Mouse (Mus musculus): ENCODE measurements around the gene Tuba1b.
A peak's percentile ranks its signal among the peaks of the same experiment; 100 is the strongest.
"Not testable (repeated sequence)": the region's sequence is repeated elsewhere in the genome, so short reads cannot be mapped to it uniquely, and the experiment has no call there.

The Tuba1b gene

DNA sequence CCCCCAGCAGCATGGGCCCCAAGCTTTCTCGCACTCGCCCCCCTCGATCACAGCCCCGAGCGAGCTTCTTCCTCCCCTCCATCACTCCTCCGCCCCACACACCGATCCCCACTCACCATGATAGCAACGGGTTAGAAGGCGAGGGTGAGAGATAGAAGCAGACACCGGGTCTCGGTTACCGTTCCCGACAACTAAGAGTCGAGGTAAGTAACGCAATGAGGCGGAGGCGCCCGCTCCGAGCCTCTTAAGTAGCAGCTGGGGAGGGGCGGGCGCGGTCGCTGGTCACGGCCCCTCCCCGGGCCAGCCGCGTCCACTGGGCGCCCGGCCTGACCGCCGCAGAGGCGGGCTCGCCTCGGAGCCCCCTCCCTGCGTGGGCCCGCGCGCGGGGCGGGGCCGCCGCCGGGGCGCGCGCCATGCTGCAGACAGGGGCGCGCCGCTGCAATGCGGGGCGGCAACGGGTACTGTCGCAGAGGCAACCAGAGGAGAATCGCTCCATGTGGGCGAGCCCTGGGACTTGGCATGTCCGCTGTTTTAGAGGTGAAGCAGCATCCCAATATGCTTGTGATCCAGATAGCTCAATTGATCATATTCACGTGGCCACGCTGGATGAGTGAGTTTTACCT, at the start of gene Tuba1b:
TSS of gene Tuba1b (minus strand) at position 349 of the 623 bp plus-strand sequence.
- peak; percentile 92 for DNase-seq (ENCODE audit: low spot score)

DNA sequence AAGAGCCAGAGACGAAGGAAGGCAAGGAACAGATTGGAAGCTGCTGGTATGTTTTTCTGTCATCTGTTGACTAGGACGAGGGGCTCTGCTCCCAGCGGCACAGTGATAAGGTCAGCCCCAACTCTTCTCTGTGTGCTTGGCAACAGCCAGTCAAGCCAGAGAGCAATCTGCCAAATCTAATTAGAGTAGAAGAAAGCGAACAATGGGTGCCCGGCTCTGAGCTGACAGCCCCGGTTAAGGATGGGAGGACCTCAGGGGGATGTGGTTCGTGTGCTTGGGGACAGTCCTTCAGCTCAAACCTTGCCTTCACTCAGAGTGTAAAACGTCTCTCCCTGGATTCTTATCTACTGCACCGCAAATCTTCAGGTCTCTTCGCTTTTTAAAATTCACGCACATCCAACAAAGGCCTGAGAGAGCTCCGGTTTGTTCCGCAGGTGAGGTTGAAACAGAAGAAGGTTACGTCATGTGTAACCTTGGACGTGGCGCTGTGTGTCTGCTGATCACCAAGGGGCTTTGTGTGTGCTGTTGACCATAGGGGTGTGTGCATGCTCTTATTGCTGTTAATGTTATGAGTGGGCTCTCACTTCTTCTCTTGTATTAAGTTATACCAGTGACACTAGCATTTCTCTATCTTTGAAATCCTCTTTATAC, 49.2 kb upstream of the Tuba1b start:
- no peak for DNase-seq (ENCODE audit: low spot score)

DNA sequence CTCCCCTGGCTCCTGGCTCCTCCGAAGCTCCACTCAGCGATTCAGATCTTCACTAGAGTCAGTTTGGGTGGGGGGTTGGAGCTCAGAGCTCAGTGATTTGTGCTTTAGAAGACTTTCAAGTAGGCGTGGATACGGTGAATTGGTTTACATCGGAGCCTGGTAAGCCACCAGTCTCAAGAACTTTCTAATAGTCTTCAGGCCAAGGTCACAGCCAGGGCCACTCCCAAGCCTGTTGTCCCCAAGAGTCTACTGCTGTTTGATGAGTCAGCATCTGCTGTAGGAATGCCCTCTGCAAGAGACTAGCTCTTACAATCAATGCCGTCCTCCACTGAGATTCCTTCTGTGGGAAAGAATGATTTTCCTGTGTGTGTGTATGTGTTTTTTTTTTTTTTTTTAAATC, 47.7 kb upstream of the Tuba1b start:
- DNase-seq (ENCODE audit: low spot score), result no peak

DNA sequence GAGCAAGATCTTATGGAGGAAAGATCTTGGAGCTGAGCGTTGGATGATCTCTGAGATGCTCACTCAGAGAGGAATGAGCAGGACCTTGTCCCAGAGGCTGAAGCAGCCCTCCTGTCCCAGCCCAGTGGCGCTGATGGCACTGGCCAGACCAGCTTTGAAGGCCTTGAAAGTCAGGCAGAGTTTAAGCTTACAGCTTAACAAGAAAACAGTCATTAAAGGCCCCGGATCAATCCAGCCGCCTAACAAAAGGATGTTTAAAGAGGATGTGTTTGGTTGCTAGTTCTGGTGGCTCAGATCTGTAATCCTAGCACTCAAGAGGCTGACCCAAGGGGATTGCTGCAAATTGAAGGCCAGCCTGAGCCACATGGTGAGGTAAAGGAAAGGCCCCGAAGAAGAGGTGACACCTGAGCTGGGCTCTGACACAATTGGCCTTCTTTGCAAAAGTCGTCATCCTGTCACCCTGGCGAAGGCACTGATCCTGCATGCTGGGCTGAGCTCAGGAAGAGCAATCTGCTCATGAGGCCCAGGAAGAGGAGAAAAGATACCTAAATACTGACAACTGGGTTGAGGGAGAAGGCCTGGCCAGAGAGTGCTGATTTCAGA, 45.7 kb upstream of the Tuba1b start:
- DNase-seq (ENCODE audit: low spot score), result no peak

DNA sequence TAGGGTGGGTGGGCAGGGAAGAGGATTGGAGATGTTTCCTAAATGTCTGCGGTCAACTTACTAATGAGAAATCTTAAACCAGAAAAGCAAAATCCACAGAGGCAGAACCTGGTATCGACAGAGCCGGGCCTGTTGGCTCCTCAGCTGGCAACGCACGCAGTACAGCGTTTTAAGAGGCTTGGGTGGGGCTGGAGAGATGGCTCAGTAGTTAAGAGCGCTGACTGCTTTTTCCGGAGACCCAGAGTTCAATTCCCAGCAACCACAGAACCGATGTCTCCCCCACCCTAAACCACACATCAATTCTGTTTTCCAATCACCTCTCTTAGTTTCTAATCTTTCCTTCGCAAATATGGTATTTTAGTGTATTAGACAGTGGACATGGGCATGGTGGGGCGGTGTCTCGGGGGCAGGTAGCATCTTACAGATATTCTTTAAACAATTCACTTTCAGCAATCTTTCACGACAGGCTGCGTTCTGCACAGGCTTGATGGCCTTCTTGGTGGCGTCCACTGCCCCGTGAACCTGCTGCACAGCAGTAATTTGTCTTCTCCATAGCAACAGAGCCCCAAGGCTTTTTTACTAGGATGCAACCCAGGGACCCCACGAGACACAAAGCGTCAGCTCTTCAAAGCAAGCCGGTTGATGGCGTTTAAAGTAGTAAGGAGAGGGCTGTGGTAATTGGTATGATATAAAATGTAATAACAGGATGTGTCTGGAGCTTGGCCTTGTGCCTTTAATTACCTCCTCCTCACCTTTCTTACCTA, 44.2 kb upstream of the Tuba1b start:
- no peak for DNase-seq (ENCODE audit: low spot score)

DNA sequence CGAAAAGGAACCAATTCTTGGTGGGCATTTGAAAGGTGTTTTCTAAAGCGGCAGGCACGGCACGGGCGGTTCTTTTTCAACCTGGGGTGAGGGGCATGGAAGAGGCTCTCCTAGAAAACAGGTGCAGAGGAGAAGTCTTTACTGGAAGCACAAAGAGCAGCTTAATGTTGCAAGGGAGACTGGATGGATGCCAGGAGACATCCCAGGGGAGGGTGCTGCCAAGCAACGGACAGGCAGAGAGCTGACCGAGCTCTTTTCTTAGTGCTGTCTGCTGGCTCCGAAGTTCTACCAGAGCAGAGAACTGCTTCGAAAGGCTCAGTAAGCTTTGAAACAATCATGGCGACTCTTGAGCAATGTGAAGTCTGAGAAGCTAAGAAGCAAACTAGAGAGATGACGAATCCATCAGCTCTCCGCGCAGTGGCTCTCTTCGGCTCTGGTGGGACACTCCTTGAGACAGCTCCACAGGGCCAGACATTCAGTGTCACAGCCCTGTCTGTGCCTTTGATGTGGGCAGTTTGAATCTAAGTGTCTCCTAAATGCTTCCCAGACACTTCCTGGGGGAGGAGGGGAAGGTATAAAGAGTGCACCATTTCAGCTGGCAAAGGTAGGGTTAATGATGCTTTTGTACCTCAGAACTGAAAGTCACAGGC, 43.5 kb upstream of the Tuba1b start:
- peak; percentile 78 for DNase-seq (ENCODE audit: low spot score)

DNA sequence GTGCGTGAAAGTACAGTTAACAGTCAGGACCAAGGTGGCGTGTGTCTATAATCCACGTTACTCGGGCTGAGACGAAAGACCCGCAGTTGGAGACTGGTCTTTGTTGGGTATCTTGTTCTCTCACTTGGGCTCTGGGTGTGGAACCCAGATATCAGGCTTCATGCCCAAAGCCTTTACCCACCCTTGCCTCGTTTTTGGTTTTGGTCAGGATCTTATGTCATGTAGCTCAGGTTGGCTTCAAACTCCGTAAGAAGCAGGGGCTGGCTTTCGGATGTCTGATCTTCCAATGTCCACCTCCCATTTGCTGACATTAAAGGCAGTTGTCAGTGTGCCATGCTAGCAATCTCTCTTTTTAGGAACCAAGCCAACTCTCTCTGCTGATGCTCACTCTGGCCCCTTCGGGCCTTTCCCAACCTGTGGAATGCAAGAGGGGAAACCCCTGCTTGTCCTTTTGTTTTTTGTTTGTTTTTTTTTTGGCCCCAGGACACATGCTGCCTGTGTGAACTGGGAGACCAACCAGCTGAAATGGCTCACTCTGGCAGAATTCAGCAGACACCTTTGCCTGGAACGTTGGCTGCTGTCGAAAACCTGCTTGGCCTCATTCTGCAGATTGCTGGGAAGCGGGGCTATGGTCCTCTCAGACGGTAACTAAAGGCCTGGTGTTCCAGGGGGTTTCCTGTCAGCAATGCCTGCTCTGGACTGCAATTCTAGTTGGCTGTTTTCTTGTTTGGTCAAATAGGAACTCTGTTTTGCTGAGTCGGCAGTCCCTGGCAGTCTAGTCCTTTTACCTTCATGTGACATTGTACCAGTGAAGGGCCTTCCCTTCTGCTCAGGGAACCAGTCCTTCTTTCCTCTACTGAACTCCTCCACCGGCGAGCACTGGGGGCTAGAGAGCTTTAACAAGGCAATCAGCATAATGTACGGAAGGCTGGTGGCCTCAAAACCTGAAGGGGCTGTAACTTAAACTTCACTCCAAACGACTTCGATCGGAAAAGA, 42.7 kb upstream of the Tuba1b start:
- DNase-seq (ENCODE audit: low spot score), result no peak

DNA sequence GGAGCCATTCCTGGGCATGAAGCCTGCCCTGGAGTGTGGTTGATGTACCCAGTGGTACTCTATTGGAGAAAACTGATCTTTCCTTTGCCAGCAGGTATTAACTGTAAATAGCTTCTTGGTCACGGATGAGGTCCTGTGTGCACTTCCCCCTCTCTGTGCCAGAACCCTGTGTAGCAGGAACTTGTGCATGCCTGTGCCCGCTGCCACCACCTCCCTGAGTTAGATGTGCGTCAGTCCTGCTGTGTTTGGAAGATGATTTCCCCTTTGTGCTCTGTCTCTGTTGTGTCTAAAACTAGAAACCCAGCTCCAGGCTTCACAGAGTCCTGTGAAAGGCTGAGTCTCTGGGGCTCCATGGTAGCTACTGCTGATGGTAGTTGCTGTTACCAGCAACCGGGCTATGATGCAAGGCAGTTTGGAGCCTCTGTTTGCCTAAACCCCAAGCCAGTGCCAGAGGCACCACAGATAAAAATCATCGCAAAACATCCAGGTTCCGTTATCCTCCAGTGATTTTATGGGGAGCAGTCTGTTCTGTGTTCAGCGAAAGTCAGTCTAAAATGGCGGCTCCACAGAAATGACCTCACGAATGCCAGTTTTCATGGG, 38.8 kb upstream of the Tuba1b start:
- DNase-seq (ENCODE audit: low spot score), result no peak

DNA sequence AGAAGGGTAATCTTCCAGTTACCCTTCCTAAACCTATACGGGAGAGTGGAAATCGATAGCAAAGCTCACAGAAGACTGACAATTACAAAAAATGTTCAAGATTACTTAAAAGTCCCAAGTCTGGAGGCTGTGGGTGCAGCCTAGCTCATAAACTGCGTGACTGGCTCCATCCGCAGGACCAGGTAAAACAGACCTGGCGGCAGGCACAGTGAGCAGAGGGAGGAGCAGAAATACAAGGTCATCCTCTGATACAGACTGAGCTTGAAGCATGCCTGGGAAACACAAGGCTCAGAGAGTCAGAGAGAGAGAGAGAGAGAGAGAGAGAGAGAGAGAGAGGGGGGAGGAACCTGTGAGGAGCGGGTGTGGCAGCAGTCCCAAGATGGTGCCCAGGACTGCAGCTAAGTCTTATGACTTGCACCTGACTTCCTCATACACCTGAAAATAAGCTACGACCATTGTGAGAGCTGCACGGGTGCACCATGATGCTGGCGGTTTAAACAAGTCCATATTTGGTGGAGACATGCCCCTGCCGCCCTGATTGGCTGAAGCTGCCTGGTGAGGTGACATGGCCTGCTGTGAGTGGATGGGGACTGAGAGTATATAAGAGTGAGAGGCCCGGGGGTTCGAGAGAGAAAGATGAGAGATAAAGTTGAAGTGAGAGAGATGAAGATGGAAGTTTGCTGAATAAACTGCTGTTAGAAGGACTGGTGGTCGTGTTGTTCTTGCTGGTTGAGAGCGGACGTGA, 37.4 kb upstream of the Tuba1b start:
- not testable (repeated sequence) for DNase-seq (ENCODE audit: low spot score)

DNA sequence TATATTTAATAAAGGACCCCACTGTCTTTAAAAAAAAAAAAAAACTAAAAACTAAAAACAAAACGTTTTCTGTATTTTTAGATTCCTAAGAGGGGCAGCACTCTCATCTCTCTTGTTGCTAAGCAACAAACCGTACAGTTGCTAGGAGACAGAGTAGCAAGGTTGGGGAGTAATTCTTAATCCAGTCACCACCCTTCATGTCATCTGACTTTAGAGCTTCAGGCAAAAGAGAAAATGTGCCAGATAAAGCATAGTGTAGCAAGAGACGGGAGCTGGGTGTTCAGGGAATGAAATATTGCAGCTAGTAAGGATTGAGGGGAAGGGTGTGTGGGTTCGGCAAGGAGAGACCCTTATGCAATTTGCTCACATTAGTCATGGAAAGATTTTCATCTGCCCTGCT, 36.7 kb upstream of the Tuba1b start:
- DNase-seq (ENCODE audit: low spot score), result peak; percentile 73

DNA sequence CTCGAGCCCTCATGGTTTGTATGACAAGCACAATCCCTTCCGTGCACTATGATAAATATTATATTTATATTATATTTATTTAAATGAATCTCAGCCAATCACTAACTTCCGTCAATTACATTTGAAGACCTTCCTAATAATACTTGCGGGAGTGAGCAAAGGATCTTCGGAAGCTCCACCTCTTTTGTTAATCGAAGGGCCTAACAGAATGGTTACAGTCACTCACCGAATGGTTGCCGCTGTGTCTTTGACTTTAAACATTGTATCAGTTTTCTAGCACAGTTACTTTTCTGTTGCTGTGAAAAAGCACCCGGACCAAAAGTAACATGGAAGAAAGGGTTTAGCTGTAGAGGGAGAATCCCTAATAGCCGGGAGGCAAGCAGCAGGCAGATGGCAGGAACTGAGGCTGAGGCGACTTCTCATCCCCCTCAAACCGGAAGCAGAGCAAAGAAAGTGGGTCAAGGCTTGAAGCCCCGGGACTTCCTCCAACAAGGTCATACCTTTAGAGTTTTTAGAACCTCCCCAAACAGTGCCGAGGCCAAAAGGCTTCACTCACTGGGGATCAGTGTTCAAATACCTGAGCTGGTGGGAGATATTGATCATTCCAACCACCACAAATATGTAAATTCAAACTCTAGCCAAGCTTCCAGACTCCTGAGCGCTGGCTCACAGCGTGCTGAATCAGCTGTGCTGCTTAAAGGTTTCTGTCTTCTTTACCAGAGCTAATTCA, 35.2 kb upstream of the Tuba1b start:
- no peak for DNase-seq (ENCODE audit: low spot score)

DNA sequence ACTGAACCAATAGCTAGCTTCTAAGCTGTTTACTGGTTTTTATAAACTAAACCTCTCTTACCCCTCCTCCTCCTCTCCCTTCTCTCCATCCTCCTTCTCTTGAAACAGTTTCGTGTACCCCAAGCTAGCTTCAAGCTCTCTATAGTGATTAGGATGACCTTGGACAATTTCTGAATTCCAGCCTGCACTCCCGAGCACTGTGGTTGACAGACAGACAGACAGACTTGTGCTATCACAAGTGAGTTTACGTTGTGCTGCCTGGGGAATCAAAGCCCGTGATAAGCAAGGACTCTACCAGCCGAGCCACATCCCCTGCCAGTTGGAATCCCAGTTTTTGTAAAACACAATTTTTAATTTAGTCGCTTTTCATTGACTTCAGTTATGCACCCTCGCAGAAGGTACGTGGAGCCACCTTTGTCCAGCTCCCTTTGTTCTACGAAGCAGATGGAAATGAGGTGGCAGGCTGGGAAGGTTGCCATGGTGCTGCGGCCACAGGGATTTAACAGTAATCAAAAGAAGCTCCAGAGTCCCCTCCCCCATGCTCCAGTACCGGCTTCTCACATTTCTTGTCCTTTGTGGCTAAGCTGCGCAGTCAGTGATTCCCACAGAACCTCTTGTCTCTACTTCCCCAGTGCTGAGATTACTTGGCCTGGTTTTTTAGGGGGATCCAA, 34.5 kb upstream of the Tuba1b start:
- peak; percentile 67 for DNase-seq (ENCODE audit: low spot score)

DNA sequence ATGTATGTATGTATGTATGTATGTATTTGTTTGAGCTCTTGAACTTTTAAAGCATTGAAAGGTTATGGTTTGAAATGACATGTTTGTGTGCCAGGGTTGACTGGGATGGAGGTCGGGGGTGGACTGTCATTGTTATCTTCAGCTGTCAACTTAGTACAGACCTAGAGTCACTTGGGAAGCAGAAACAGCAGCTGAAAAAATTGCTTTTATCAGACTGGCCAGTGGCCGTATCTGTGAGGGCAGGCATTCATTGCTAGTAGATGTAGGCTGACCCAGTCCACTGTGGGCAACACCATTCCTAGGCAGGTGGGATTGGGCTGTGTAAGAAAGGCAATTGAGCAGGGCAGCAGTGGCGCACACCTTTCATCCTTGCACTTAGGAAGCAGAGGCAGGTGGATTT, 25.2 kb upstream of the Tuba1b start:
- DNase-seq (ENCODE audit: low spot score), result no peak

DNA sequence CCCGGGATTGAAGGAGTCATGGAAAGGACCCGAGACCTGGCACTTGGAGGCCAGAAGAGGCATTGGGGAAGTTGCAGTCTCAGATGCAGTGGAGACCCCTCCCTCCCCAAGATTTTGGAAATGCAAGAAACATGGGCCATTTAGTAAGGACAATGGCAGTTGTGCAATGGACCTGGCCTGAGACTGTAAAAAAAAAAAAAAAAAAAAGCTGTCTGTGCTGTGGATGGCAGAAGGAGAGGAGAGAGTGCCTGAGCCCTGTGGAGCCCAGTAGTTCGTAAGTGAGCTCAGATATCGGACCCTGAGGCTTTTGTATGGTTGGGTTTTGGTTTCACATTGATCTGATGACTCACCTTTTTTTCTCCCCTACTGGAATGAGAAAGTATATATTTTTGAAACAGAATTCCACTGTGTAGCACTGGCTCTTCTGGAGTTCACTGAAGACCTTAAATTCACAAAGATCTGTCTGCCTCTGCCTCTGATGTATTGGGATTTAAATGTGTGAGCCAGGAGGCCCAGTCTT, 24.6 kb upstream of the Tuba1b start:
- DNase-seq (ENCODE audit: low spot score), result no peak

DNA sequence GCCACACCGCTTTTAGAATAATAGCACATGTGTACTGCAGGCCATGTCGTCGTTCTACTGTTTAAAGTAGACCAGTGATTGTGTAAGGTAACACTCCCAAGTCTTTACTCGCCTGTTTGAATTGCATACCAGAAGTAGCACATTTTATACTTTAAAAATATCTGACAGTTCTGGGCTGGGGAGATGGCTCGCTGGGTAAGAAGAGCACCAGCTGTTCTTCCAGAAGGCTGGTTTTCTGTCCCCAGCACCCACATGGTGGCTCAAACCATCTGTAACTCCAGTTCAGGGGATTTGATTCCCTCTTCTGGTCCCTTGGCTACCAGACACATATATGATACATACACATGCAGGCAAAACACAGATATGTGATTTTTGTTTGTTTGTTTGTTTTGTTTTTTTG, 23.1 kb upstream of the Tuba1b start:
- DNase-seq (ENCODE audit: low spot score), result no peak

DNA sequence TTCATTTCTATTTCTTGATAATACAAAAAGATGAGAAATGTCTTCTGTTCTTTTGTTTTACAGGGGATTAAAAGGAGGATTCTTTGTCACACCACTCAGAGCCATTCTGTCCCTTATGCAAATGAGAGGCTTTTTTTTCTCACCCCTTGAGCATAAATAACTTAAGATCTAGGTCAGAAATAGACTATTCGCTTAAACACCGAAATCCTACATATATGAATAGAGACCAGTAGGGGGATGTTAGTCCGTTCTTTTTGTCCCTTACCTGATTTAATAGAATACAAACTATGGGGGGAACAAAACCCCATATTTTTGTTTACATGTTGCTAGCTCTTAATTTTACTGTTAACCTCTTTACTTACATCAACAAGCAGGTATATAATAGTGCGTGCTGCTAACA, 21.6 kb upstream of the Tuba1b start:
- no peak for DNase-seq (ENCODE audit: low spot score)

DNA sequence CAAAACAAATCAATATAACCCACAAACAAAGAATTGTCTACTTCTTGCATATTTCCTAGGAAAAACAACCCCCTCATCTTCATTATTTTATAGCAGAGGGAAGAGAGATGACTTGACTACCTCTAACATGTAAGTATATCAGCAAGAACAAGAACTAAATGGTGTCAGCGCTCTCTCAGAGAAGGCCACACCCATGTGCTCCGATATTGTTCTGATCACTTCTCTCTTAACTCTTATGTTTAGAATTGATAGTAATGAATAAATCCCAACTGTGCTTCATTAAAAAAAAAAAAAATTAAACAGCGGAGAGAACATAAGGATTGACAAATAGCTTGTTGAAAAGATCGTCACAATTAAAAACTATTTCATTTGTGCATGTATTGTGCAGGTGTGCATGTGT, 21.0 kb upstream of the Tuba1b start:
- DNase-seq (ENCODE audit: low spot score), result no peak

DNA sequence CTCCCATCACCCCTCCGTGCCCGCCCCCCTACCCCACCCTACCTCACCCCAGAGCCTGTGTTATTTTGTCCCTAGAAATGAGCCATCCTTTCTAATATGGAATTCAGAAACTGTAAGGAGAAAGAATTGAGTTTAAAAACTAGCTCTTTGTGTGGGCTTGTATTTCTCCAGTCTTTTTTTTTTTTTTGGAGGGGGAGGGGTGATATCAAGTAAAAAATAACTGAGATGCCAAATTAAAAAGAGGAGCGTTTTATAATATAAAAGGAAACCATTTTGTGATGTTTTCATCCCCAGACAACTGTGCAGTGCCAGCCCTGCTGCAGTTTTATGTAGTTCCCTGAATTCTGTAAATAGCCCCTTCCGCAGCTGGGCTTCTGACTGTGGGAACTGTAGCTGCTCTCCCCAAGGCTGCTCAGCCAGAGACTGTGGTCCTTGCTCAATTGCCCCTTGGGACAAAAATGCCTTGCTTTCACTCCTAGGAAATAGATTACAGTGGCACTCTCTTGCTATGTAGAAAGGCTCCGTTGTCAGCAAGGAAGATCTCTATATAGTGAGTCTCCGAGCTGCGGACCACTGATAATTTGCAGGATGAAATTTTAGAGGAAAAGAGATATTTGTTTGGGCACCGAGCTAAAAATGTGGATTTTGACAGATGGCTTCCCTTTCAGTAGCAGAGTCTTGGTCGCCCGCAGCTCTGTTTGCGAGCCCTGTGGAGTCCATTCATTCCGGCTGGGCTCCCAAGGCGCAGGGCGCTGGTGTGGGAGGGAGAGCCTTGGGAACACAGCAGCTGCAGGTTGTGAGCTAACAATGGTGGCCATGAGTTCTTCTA, 20.3 kb upstream of the Tuba1b start:
- no peak for DNase-seq (ENCODE audit: low spot score)
